Mouse (Mus musculus) CH12.LX (cell line): Measurements from ENCODE around the gene Zfp423. TPM values are rescaled to one million over a fixed set of nuclear protein-coding genes. Genes with fewer than 3 reads are reported as not detected.

ENCODE experiments used
- DNase-seq: peaks from one replicate; pipeline ENCODE4 v3.0.0-alpha.2; 2013; ENCODE audit errors: extremely low read depth
- H3K27ac ChIP-seq: 2 replicates; pipeline ENCODE4 v1.5.1; 2012; ENCODE audit warnings: low read depth, mild to moderate bottlenecking, control low read depth, moderate library complexity; ENCODE audit not compliant: insufficient read depth
- H3K27me3 ChIP-seq: replicated peaks from 2 replicates; pipeline ENCODE3; 2012; ENCODE audit warnings: inconsistent platforms
- H3K36me3 ChIP-seq, 2 experiments: replicated peaks in 1 of 2; 2 replicates each; pipeline versions ENCODE3 to v1.6.1; 2012; ENCODE audit warnings: inconsistent platforms in 1 of 2, low read length in 1 of 2, mild to moderate bottlenecking in 1 of 2, mixed read lengths in 1 of 2, moderate library complexity in 1 of 2; ENCODE audit not compliant: control insufficient read depth in 1 of 2, insufficient read depth in 1 of 2
- H3K4me1 ChIP-seq, 2 experiments: 2 replicates each; pipeline ENCODE4 v1.6.1; 2012; ENCODE audit warnings: inconsistent platforms in 1 of 2, moderate library complexity in 1 of 2; ENCODE audit not compliant: insufficient read depth in 2 of 2, control insufficient read depth in 1 of 2
- H3K4me2 ChIP-seq: 2 replicates; pipeline ENCODE4 v1.6.1; 2012; ENCODE audit warnings: low read depth, mild to moderate bottlenecking, control low read depth; ENCODE audit not compliant: poor library complexity, insufficient read depth, severe bottlenecking
- H3K4me3 ChIP-seq, 3 experiments: fragments of 150-350 bp in 1 of 3; sonication (generic) in 1 of 3; replicated peaks in 1 of 3; 2 replicates each; pipeline versions ENCODE3 to v1.5.1; 2011 to 2012; ENCODE audit warnings: low read depth in 2 of 3, low read length in 2 of 3, mild to moderate bottlenecking in 2 of 3, moderate library complexity in 2 of 3, control low read depth in 1 of 3, improper control_type of control experiment in 1 of 3, inconsistent platforms in 1 of 3, mixed read lengths in 1 of 3; ENCODE audit not compliant: poor library complexity in 1 of 3
- H3K79me2 ChIP-seq: replicated peaks from 2 replicates; pipeline ENCODE4 v1.6.1; 2012; ENCODE audit warnings: mild to moderate bottlenecking, moderate library complexity; ENCODE audit not compliant: control insufficient read depth, poor library complexity, insufficient read depth, severe bottlenecking; ENCODE audit errors: extremely low read depth
- H3K9ac ChIP-seq: 2 replicates; pipeline ENCODE4 v1.6.1; 2012; ENCODE audit warnings: low read depth, mild to moderate bottlenecking, control low read depth, moderate library complexity; ENCODE audit not compliant: insufficient read depth
- H3K9me3 ChIP-seq: replicated peaks from 2 replicates; pipeline ENCODE3; 2012; ENCODE audit warnings: low read length, inconsistent platforms, mixed read lengths
- BHLHE40 ChIP-seq: IDR thresholded peaks from 2 replicates; pipeline ENCODE4 v1.6.1; 2011; ENCODE audit warnings: mild to moderate bottlenecking, low read depth, low read length, improper control_type of control experiment
- CHD1 ChIP-seq: IDR thresholded peaks from 2 replicates; pipeline ENCODE4 v1.6.1; 2012; ENCODE audit warnings: low read depth, low read length, improper control_type of control experiment, inconsistent platforms
- CTCF ChIP-seq, 2 experiments: IDR thresholded peaks in 1 of 2; conservative IDR thresholded peaks in 1 of 2; 2 replicates each; pipeline ENCODE4 v1.5.1; 2011 to 2012; ENCODE audit warnings: low read depth in 2 of 2, low read length in 2 of 2, improper control_type of control experiment in 1 of 2, inconsistent platforms in 1 of 2, mild to moderate bottlenecking in 1 of 2, moderate library complexity in 1 of 2
- GABPA ChIP-seq: IDR thresholded peaks from 2 replicates; pipeline ENCODE4 v1.6.1; 2012; ENCODE audit warnings: low read depth, low read length, improper control_type of control experiment, inconsistent platforms; ENCODE audit not compliant: insufficient replicate concordance
- JUND ChIP-seq: conservative IDR thresholded peaks from 2 replicates; pipeline ENCODE4 v1.6.1; 2011; ENCODE audit warnings: low read depth, low read length, improper control_type of control experiment
- MAX ChIP-seq: IDR thresholded peaks from 2 replicates; pipeline ENCODE4 v1.6.1; 2011; ENCODE audit warnings: low read length, improper control_type of control experiment
- MEF2A ChIP-seq: IDR thresholded peaks from 2 replicates; pipeline ENCODE4 v1.6.1; 2014; ENCODE audit warnings: low read depth, mild to moderate bottlenecking, inconsistent platforms, low read length, improper control_type of control experiment, borderline replicate concordance
- MYC ChIP-seq: IDR thresholded peaks from 2 replicates; pipeline ENCODE4 v1.6.1; 2011; ENCODE audit warnings: low read depth, mild to moderate bottlenecking, improper control_type of control experiment, low read length
- NRF1 ChIP-seq: IDR thresholded peaks from 2 replicates; pipeline ENCODE4 v1.6.1; 2014; ENCODE audit warnings: low read depth, mild to moderate bottlenecking, inconsistent platforms, low read length, improper control_type of control experiment, moderate library complexity
- SIN3A ChIP-seq: IDR thresholded peaks from 2 replicates; pipeline ENCODE4 v1.6.1; 2012; ENCODE audit warnings: low read length, improper control_type of control experiment, inconsistent platforms
- TCF12 ChIP-seq: IDR thresholded peaks from 2 replicates; pipeline ENCODE4 v1.6.1; 2014; ENCODE audit warnings: low read depth, mild to moderate bottlenecking, inconsistent platforms, low read length, improper control_type of control experiment
- UBTF ChIP-seq: IDR thresholded peaks from 2 replicates; pipeline ENCODE4 v1.6.1; 2012; ENCODE audit warnings: low read depth, mild to moderate bottlenecking, inconsistent platforms, low read length, improper control_type of control experiment, moderate library complexity
- USF1 ChIP-seq: IDR thresholded peaks from 2 replicates; pipeline ENCODE4 v1.6.1; 2014; ENCODE audit warnings: low read depth, mild to moderate bottlenecking, inconsistent platforms, low read length, improper control_type of control experiment
- USF2 ChIP-seq: conservative IDR thresholded peaks from 2 replicates; pipeline ENCODE4 v1.6.1; 2011; ENCODE audit warnings: low read depth, low read length, improper control_type of control experiment
- ZKSCAN1 ChIP-seq: IDR thresholded peaks from 2 replicates; pipeline ENCODE4 v1.6.1; 2012; ENCODE audit warnings: low read depth, inconsistent platforms, low read length, improper control_type of control experiment, borderline replicate concordance
- ZMIZ1 ChIP-seq: IDR thresholded peaks from 2 replicates; pipeline ENCODE4 v1.6.1; 2012; ENCODE audit warnings: low read depth, mild to moderate bottlenecking, inconsistent platforms, low read length, improper control_type of control experiment
- dilution Hi-C: fragments of 300-500 bp; cut with MboI; formaldehyde crosslinking; loops from 2 replicates; pipeline ENCODE4 v1.14.3; 2020; ENCODE audit warnings: low sequenced_read_pairs; ENCODE audit not compliant: extremely low pct_unique_long_range_greater_than_20kb, extremely low pct_ligation_motif_present
- in situ Hi-C: fragments of 300-500 bp; cut with MboI; formaldehyde crosslinking; loops from 3 replicates; pipeline ENCODE4 v1.14.3; 2019; ENCODE audit warnings: low sequenced_read_pairs, low pct_ligation_motif_present, low pct_unique_long_range_greater_than_20kb, mixed read lengths
- polyA plus RNA-seq: library from polyadenylated mRNA; unstranded; fragments of >175 nt; gene quantifications from 2 replicates; pipeline ENCODE4 v1.2.1, GENCODE M21; 2012; ENCODE audit warnings: low read depth; ENCODE audit not compliant: insufficient read length
- total RNA-seq, 2 experiments: library from RNA; depleted of rRNA; stranded (reverse); fragments of 300-350 nt in 1 of 2; fragments of >200 nt in 1 of 2; gene quantifications; 2 replicates each; pipeline ENCODE4 v1.2.3; 2012 to 2014

Gene Zfp423
- total and polyA plus RNA-seq, 3 experiments: 0.25 to 2.7 (median 0.32) TPM

DNA sequence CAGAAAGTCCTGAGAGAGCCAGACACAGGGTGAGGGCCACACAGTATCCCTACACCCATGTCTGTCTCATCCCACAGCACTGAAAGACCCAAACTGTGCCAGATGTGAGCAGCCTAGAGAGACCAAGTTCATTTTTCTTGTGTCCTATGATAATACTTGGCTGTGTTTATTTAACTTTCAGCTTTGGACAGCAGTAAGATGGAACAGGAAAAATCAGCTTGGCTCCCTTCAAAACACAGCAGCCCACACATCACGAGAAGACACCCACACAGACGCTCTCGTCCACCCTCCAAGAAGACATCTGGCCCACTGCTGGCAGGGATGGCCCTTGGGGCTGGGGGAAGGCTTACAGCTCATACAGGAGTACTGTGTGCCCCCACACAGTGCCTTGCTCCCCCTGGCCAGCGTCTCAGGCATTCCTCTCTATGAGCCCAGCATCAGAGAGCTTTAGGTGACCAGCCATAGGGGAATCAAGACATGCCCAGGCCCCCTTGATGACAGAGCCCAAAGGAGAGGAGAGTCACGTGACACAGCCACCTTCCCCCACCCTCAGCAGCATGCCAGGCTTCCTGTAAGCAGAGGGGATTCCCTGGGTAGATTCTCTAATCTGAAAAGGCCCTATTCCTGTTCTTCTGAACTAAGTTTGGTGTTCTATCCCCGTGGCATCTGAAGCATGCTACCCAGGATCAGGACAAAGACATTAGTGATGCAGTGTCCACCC is 45.0 kb downstream of the Zfp423 start:
- Histone ChIP-seq H3K27me3 (no peaks in the 10 kb centered on the region), H3K79me2 (no peaks in the 10 kb centered on the region), H3K4me3 (no peak overlapping the region), H3K4me1 (peaks cover 15 to 43% of the 10 kb centered on the region in 2 experiments), H3K4me2 (no peak overlapping the region), H3K27ac (no peak overlapping the region), H3K9ac (no peak overlapping the region), H3K36me3 (no peaks in the 10 kb centered on the region), H3K9me3 (no peaks in the 10 kb centered on the region)
- no peak for TF ChIP-seq MEF2A
- TF ChIP-seq USF2: peak; percentile 72
- TF ChIP-seq MYC: no peak
- TF ChIP-seq TCF12: 0 out of 2 replicates have a peak, but pooled peaks have one; percentile 13
- TF ChIP-seq JUND: no peak
- no peak for TF ChIP-seq CTCF (conservative IDR thresholded peaks at IDR 0.05 in 1 of 2, IDR thresholded peaks at IDR 0.05 in 1 of 2; ENCODE audit: low read depth in 2 of 2, low read length in 2 of 2)
- TF ChIP-seq SIN3A: no peak
- TF ChIP-seq NRF1: no peak
- no peak for TF ChIP-seq GABPA
- TF ChIP-seq UBTF: no peak
- TF ChIP-seq USF1: peak; percentile 80
- no peak for TF ChIP-seq ZMIZ1
- TF ChIP-seq MAX: peak; percentile 34; the same call in 1 of the 2 replicates
- peak; percentile 84 for TF ChIP-seq BHLHE40
- TF ChIP-seq CHD1: no peak
- in situ Hi-C loops (no loop called here), dilution Hi-C loops (no loop called here)
- DNase-seq: peak; percentile 38

DNA sequence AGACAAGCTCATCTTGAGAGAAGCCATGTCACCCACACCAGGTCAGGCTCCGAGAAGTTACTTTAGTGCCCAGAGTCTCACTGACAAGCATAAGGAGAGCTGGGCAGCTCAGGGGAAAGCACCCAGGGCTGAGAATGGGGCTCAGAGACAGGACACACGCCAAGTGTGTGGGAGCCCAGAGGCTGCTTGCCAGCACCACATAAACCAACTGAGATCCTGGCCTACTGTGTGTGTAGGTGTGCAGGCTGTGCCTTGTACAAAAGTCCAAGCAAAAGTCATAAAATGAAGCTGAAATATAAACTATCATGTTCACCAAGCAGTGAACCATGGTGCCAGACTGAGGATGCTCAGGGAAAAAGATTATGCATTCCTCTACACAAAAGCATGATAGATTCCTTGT is 50.5 kb downstream of the Zfp423 start:
- no peak overlapping the region; the same call in 1 of the 2 replicates for H3K27ac ChIP-seq
- no peaks in the 10 kb centered on the region for H3K79me2 ChIP-seq
- no peaks in the 10 kb centered on the region for H3K36me3 ChIP-seq
- peaks cover 8 to 42% of the 10 kb centered on the region in 2 experiments for H3K4me1 ChIP-seq
- H3K27me3 ChIP-seq: no peaks in the 10 kb centered on the region
- H3K9ac ChIP-seq: no peak overlapping the region
- DNase-seq: peak; percentile 46
- H3K9me3 ChIP-seq: no peaks in the 10 kb centered on the region
- H3K4me3 ChIP-seq: no peak overlapping the region
- H3K4me2 ChIP-seq: no peak overlapping the region
- dilution Hi-C loops (no loop called here), in situ Hi-C loops (loop anchor here (10.0 kb wide), 1 partner anchor 116 kb away; no protein-coding TSS in a partner anchor)
- TF ChIP-seq ZMIZ1: no peak
- TF ChIP-seq ZKSCAN1: peak; percentile 67; the same call in 1 of the 2 replicates
